Comparison of ENCODE assay signal across 8 mouse cellular contexts in the genomic region with DNA sequence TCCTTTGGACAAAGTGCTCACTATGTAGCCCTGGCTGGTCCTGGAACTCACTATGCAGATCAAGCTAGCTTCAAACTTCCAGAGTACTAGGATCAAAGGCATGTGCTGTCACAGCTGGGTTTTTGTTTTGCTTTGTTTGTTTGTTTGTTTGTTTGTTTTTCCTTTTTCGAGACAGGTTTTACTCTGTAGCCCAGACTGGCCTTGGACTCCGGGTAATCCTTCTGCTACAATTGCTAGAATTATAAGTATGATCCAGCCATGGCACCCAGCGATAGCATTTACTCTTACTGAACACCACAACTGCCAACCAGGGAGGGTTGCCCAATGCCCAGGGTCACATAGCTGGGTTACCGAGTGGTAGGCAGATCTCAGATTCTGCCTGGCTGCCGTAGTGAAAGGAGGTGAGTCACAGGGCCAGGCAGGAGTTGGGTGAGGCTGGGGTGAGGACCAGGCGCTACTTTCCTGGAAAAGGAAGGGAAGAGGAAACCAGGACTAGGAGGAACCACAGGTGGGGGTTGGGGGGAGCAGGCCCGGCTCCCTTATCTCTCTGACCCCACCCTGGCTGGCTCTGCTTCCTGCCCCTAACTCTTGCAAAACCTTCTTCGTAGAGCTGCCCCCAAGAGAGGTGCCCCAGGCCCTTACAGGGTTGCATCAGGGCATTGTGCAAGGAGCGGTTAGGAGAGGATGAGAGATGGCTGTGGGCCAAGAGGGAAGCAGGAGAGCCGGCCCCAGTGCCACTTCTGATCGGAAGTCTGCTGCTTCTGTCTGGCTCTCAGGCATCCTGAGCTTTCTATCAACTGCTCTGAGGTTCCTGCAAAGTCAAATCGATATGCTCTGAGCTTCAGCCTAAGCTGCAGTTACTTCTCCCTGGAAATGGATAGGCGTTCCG. TPM values are rescaled to one million over a fixed set of nuclear protein-coding genes. Genes with fewer than 3 reads are reported as not detected.
A peak's percentile ranks its signal among the peaks of the same experiment; 100 is the strongest.
DNase-seq lines count a peak whose midpoint lies in the region; ATAC-seq and TF ChIP-seq lines count a peak whose summit lies in the region.

No protein-coding gene starts in this region.

- no peak overlapping the region for H3K9ac ChIP-seq in lung, postnatal 0 days (replicated peaks; ENCODE audit: low read depth)

- peak overlapping the region; percentile 58 for H3K27ac ChIP-seq in bone marrow macrophage, adult 2 months (ENCODE audit: insufficient read depth, low read depth, low read length)
- H3K27ac ChIP-seq in heart, embryonic 10.5 days = peak overlapping the region; percentile 87
- peak overlapping the region; percentile 97 for H3K27ac ChIP-seq in lung, postnatal 0 days (ENCODE audit: low read length)
- peak overlapping the region; percentile 100 for H3K27ac ChIP-seq in small intestine, adult 2 months (ENCODE audit: insufficient read depth, low read depth, low read length)

- peak overlapping the region; percentile 24 for H3K4me3 ChIP-seq in bone marrow macrophage, adult 2 months (ENCODE audit: insufficient read depth, low read length)
- peak overlapping the region; percentile 37 for H3K4me3 ChIP-seq in heart, embryonic 10.5 days
- no peak overlapping the region for H3K4me3 ChIP-seq in lung, postnatal 0 days (ENCODE audit: low read depth, low read length)
- peak overlapping the region; percentile 30 for H3K4me3 ChIP-seq in small intestine, adult 2 months (ENCODE audit: low read depth, low read length)

- no peaks in the 10 kb centered on the region for H3K27me3 ChIP-seq in heart, embryonic 10.5 days (ENCODE audit: insufficient read depth, poor library complexity, severe bottlenecking)
- H3K27me3 ChIP-seq in lung, postnatal 0 days (replicated peaks; ENCODE audit: insufficient read depth, low read length) = no peaks in the 10 kb centered on the region
- H3K27me3 ChIP-seq in small intestine, adult 2 months (ENCODE audit: control insufficient read depth, insufficient read depth, low read length) = no peaks in the 10 kb centered on the region

- peak overlapping the region; percentile 29; the same call in 1 of the 2 replicates for H3K4me2 ChIP-seq in lung, postnatal 0 days (replicated peaks; ENCODE audit: low read depth, low read length)

- peak; percentile 70 for ATAC-seq in lung, postnatal 0 days

- no peak for TF ChIP-seq CTCF in bone marrow macrophage, adult 2 months (IDR thresholded peaks at IDR 0.05; ENCODE audit: low read depth, low read length)
- no peak for TF ChIP-seq CTCF in lung, postnatal 0 days (IDR thresholded peaks at IDR 0.05)
- no peak for TF ChIP-seq CTCF in small intestine, adult 2 months (IDR thresholded peaks at IDR 0.05; ENCODE audit: extremely low read depth, insufficient read length, insufficient replicate concordance, low read depth, low read length)

- DNase-seq in ovary, postnatal 36 days (ENCODE audit: low spot score) = peak; percentile 56
- DNase-seq in ovary, postnatal 14 days (ENCODE audit: low spot score) = no peak
- DNase-seq in heart, embryonic 10.5 days (ENCODE audit: low spot score) = peak; percentile 89
- DNase-seq in kidney, adult 9 months = peak; percentile 74
- peak; percentile 98 for DNase-seq in lung, postnatal 0 days (ENCODE audit: low spot score)
- no peak for DNase-seq in B cell, adult 2 months

- 27% methylated on average over 14 of the region's 14 CpGs for WGBS in heart, embryonic 10.5 days
- 14% methylated on average over 13 of the region's 14 CpGs for WGBS in lung, postnatal 0 days
- 7% methylated on average over 14 of the region's 14 CpGs for WGBS in small intestine, adult 2 months

- TF ChIP-seq POLR2A in bone marrow macrophage, adult 2 months (IDR thresholded peaks at IDR 0.05; ENCODE audit: borderline replicate concordance, low read depth, low read length) = no peak
- no peak for TF ChIP-seq POLR2A in small intestine, adult 2 months (IDR thresholded peaks at IDR 0.05; ENCODE audit: low read depth, low read length)

- H3K9me3 ChIP-seq in heart, embryonic 10.5 days = no peaks in the 10 kb centered on the region
- no peaks in the 10 kb centered on the region for H3K9me3 ChIP-seq in lung, postnatal 0 days (ENCODE audit: low read length)

- H3K36me3 ChIP-seq in heart, embryonic 10.5 days = peaks cover 8% of the 10 kb centered on the region
- no peaks in the 10 kb centered on the region for H3K36me3 ChIP-seq in lung, postnatal 0 days (ENCODE audit: insufficient read depth, low read length)
- peaks cover 12% of the 10 kb centered on the region; the same call in 1 of the 2 replicates for H3K36me3 ChIP-seq in small intestine, adult 2 months (ENCODE audit: control insufficient read depth, insufficient read depth, low read length)

- peaks cover 27% of the 10 kb centered on the region for H3K4me1 ChIP-seq in bone marrow macrophage, adult 2 months (ENCODE audit: control insufficient read depth, insufficient read depth, low read length)
- H3K4me1 ChIP-seq in heart, embryonic 10.5 days = peaks cover 64% of the 10 kb centered on the region
- H3K4me1 ChIP-seq in lung, postnatal 0 days (ENCODE audit: insufficient read depth, low read depth, low read length) = peaks cover 12% of the 10 kb centered on the region; the same call in 1 of the 2 replicates
- H3K4me1 ChIP-seq in small intestine, adult 2 months (ENCODE audit: control insufficient read depth, insufficient read depth, insufficient read length, low read length) = peaks cover 17% of the 10 kb centered on the region

- TF ChIP-seq EP300 in lung, postnatal 0 days (IDR thresholded peaks at IDR 0.05) = peak; percentile 98

RNA-seq across cellular contexts. Expression of a gene that starts 5.3 kb away (rescaled TPM):
- polyA plus RNA-seq in bone marrow macrophage, adult 2 months (2012; ENCODE audit: insufficient read depth, insufficient read length, missing spikeins) = not detected in 2 replicates
- 92.5 and 124 TPM in 2 replicates for polyA plus RNA-seq in heart, embryonic 10.5 days (2016; fragmentation: Nextera tagmentation; extraction: Ambion mirVana)
- 214 and 218 TPM in 2 replicates for polyA plus RNA-seq in lung, postnatal 0 days (2015; fragmentation: Nextera tagmentation; extraction: Ambion mirVana)
- 585 and 916 TPM in 2 replicates for polyA plus RNA-seq in small intestine, adult 2 months (2012; rRNA removed)

RNA-seq across cellular contexts. Expression of a gene that starts 12.6 kb away (rescaled TPM):
- polyA plus RNA-seq in bone marrow macrophage, adult 2 months (2012; ENCODE audit: insufficient read depth, insufficient read length, missing spikeins) = not detected in 2 replicates
- polyA plus RNA-seq in heart, embryonic 10.5 days (2016; fragmentation: Nextera tagmentation; extraction: Ambion mirVana) = 18.8 and 21.1 TPM in 2 replicates
- 204 and 228 TPM in 2 replicates for polyA plus RNA-seq in lung, postnatal 0 days (2015; fragmentation: Nextera tagmentation; extraction: Ambion mirVana)
- polyA plus RNA-seq in small intestine, adult 2 months (2012; rRNA removed) = 0.50 and 1.7 TPM in 2 replicates

RNA-seq across cellular contexts. Expression of a gene that starts 54.6 kb away (rescaled TPM):
- polyA plus RNA-seq in bone marrow macrophage, adult 2 months (2012; ENCODE audit: insufficient read depth, insufficient read length, missing spikeins) = 0.82 and 2.4 TPM in 2 replicates
- polyA plus RNA-seq in heart, embryonic 10.5 days (2016; fragmentation: Nextera tagmentation; extraction: Ambion mirVana) = 28.0 and 33.2 TPM in 2 replicates
- polyA plus RNA-seq in lung, postnatal 0 days (2015; fragmentation: Nextera tagmentation; extraction: Ambion mirVana) = 19.4 and 20.8 TPM in 2 replicates
- 1.3 and 1.7 TPM in 2 replicates for polyA plus RNA-seq in small intestine, adult 2 months (2012; rRNA removed)

Comparison
In these comparisons a context has a peak if more than half of its experiments do, and no peak if none do; other contexts are left out.
1. DNase-seq: peak in ovary, postnatal 36 days (single experiment), heart, embryonic 10.5 days (single experiment), kidney, adult 9 months (single experiment) and lung, postnatal 0 days (single experiment); none in ovary, postnatal 14 days (single experiment) and B cell, adult 2 months (0 of 2).
2. RNA of a gene that starts 5.3 kb away (polyA plus RNA-seq): 585 to 916 TPM in small intestine, adult 2 months, 214 to 218 TPM in lung, postnatal 0 days and 92.5 to 124 TPM in heart, embryonic 10.5 days; not detected in bone marrow macrophage, adult 2 months; every median in the first group is over 10 times any median in the second.
3. Peak in every context shown above with its lines, with median percentiles within 50 percentile points of each other: H3K27ac ChIP-seq.